Comparison of ENCODE assay signal across 16 mouse cellular contexts in genomic region chr3:65579260-65579921, GRCm38 (mm10).
"Had no signal": no experiment of that assay in that cellular context is flagged by ENCODE, and none has a peak within 500 bp of the region (broad histone marks: within the 10 kb centered on the region; RNA-seq: fewer than 3 reads in every experiment).

No protein-coding gene starts in this region.

- H3K9me3 ChIP-seq: intestine, embryonic 15.5 days; limb, embryonic 12.5 days; liver, embryonic 13.5 days; midbrain, embryonic 10.5 days; neural tube, embryonic 13.5 days had no signal

- H3K36me3 ChIP-seq: intestine, embryonic 15.5 days; limb, embryonic 12.5 days; liver, embryonic 13.5 days; midbrain, embryonic 10.5 days; neural tube, embryonic 13.5 days had no signal

- ATAC-seq: intestine, embryonic 15.5 days had no signal

- H3K4me1 ChIP-seq: intestine, embryonic 15.5 days; limb, embryonic 12.5 days; midbrain, embryonic 10.5 days; neural tube, embryonic 13.5 days had no signal

- DNase-seq: kidney, adult 18-20 months; kidney, postnatal 10 days; kidney, postnatal 4 days; liver, embryonic 13.5 days; lung, postnatal 14 days; midbrain, embryonic 14.5 days; retina, postnatal 1 day; right cerebral cortex, postnatal 4 days; spleen, adult 18-20 months; thymus, adult 18-20 months; thymus, postnatal 14 days had no signal

- H3K4me3 ChIP-seq: intestine, embryonic 15.5 days; layer of hippocampus, adult 2 months; limb, embryonic 12.5 days; liver, embryonic 13.5 days; midbrain, embryonic 10.5 days; neural tube, embryonic 13.5 days had no signal

- H3K27me3 ChIP-seq: intestine, embryonic 15.5 days; limb, embryonic 12.5 days; liver, embryonic 13.5 days; neural tube, embryonic 13.5 days had no signal

- H3K9ac ChIP-seq: intestine, embryonic 15.5 days; limb, embryonic 12.5 days; liver, embryonic 13.5 days; neural tube, embryonic 13.5 days had no signal

- H3K4me2 ChIP-seq: intestine, embryonic 15.5 days; limb, embryonic 12.5 days; liver, embryonic 13.5 days; neural tube, embryonic 13.5 days had no signal

- H3K27ac ChIP-seq: intestine, embryonic 15.5 days; layer of hippocampus, adult 2 months; limb, embryonic 12.5 days; liver, embryonic 13.5 days; midbrain, embryonic 10.5 days; neural tube, embryonic 13.5 days had no signal
